12 mouse cellular contexts compared by ENCODE assay signal in genomic region chr3:105957235-105957634, GRCm38 (mm10). TPM values are rescaled to one million over a fixed set of nuclear protein-coding genes. Genes with fewer than 3 reads are reported as not detected.
DNase-seq lines count a peak whose midpoint lies in the region; ATAC-seq and TF ChIP-seq lines count a peak whose summit lies in the region.
"Had no signal": no experiment of that assay in that cellular context is flagged by ENCODE, and none has a peak within 500 bp of the region (broad histone marks: within the 10 kb centered on the region; RNA-seq: fewer than 3 reads in every experiment).

No protein-coding gene starts in this region.

- H3K4me3 ChIP-seq in gastrocnemius, adult 2 months = peak overlapping the region; percentile 99
- no peak overlapping the region for H3K4me3 ChIP-seq in lung, embryonic 14.5 days (ENCODE audit: low read depth, low read length)
- no peak overlapping the region for H3K4me3 ChIP-seq in intestine, embryonic 16.5 days (ENCODE audit: low read length)
- H3K4me3 ChIP-seq in neural tube, embryonic 13.5 days = 0 out of 2 replicates have a peak overlapping the region, but pooled peaks have one; percentile 57

- peaks cover 7% of the 10 kb centered on the region; the same call in 1 of the 2 replicates for H3K4me1 ChIP-seq in lung, embryonic 14.5 days (ENCODE audit: insufficient read depth)
- peaks cover 14% of the 10 kb centered on the region for H3K4me1 ChIP-seq in intestine, embryonic 16.5 days (ENCODE audit: control insufficient read depth, insufficient read depth, low read length)
- H3K4me1 ChIP-seq in neural tube, embryonic 13.5 days (replicated peaks) = peaks cover 39% of the 10 kb centered on the region

- peak overlapping the region; percentile 100; the same call in 1 of the 2 replicates for H3K27ac ChIP-seq in gastrocnemius, adult 2 months
- no peak overlapping the region for H3K27ac ChIP-seq in lung, embryonic 14.5 days (ENCODE audit: low read depth)
- no peak overlapping the region for H3K27ac ChIP-seq in intestine, embryonic 16.5 days (ENCODE audit: low read length)
- no peak overlapping the region for H3K27ac ChIP-seq in neural tube, embryonic 13.5 days (replicated peaks)
- H3K27ac ChIP-seq: limb, embryonic 12.5 days had no signal

- H3K36me3 ChIP-seq in lung, embryonic 14.5 days (ENCODE audit: insufficient read depth) = peaks cover 47% of the 10 kb centered on the region
- H3K36me3 ChIP-seq in intestine, embryonic 16.5 days (ENCODE audit: control insufficient read depth, insufficient read depth, low read length) = peaks cover 3% of the 10 kb centered on the region
- peaks cover 46% of the 10 kb centered on the region for H3K36me3 ChIP-seq in neural tube, embryonic 13.5 days

- no peak for ATAC-seq in lung, embryonic 14.5 days (ENCODE audit: insufficient read depth)
- ATAC-seq in intestine, embryonic 16.5 days = no peak
- ATAC-seq in neural tube, embryonic 13.5 days (ENCODE audit: low read depth) = no peak

- no peak; the same call in 1 of the 2 replicates for TF ChIP-seq CTCF in gastrocnemius, adult 2 months (IDR thresholded peaks at IDR 0.05)
- TF ChIP-seq CTCF in lung, embryonic 14.5 days (IDR thresholded peaks at IDR 0.05; ENCODE audit: low read depth) = 0 out of 2 replicates have a peak, but pooled peaks have one; percentile 11

- H3K4me2 ChIP-seq in lung, embryonic 14.5 days = peak overlapping the region; percentile 91; the same call in 1 of the 2 replicates
- peak overlapping the region; percentile 5; the same call in 1 of the 2 replicates for H3K4me2 ChIP-seq in intestine, embryonic 16.5 days (ENCODE audit: low read depth, low read length)
- peak overlapping the region; percentile 83 for H3K4me2 ChIP-seq in neural tube, embryonic 13.5 days

- intact Hi-C loops in gastrocnemius, adult 2 months (cut with DNase I) = loop anchor here (5.0 to 10.0 kb wide), 2 partner anchors 270 to 1512 kb away; partner anchors contain the start of gene Ddx20

- peak overlapping the region; percentile 96; the same call in 1 of the 2 replicates for H3K9ac ChIP-seq in lung, embryonic 14.5 days
- H3K9ac ChIP-seq in intestine, embryonic 16.5 days (ENCODE audit: low read depth, low read length) = no peak overlapping the region
- H3K9ac ChIP-seq in neural tube, embryonic 13.5 days = peak overlapping the region; percentile 43; the same call in 1 of the 2 replicates

- WGBS in lung, embryonic 14.5 days = 97% methylated on average over 1 of the region's 1 CpGs
- 96% methylated on average over 1 of the region's 1 CpGs for WGBS in intestine, embryonic 16.5 days
- 93% methylated on average over 1 of the region's 1 CpGs for WGBS in neural tube, embryonic 13.5 days

- H3K9me3 ChIP-seq in lung, embryonic 14.5 days (ENCODE audit: low read depth, low read length) = no peaks in the 10 kb centered on the region
- no peaks in the 10 kb centered on the region for H3K9me3 ChIP-seq in intestine, embryonic 16.5 days (ENCODE audit: control insufficient read depth, low read length)
- H3K9me3 ChIP-seq in neural tube, embryonic 13.5 days = no peaks in the 10 kb centered on the region
- H3K9me3 ChIP-seq: G1E; limb, embryonic 12.5 days had no signal

- H3K27me3 ChIP-seq in lung, embryonic 14.5 days (ENCODE audit: insufficient read depth, low read length) = no peaks in the 10 kb centered on the region
- no peaks in the 10 kb centered on the region for H3K27me3 ChIP-seq in intestine, embryonic 16.5 days (replicated peaks; ENCODE audit: control insufficient read depth, insufficient read depth, low read length)
- H3K27me3 ChIP-seq in neural tube, embryonic 13.5 days = no peaks in the 10 kb centered on the region
- H3K27me3 ChIP-seq: limb, embryonic 12.5 days had no signal

- no peak for DNase-seq in gastrocnemius, adult 2 months
- DNase-seq in gastrocnemius, adult 18-20 months (ENCODE audit: low spot score) = no peak
- DNase-seq in lung, embryonic 14.5 days = no peak
- no peak for DNase-seq in lung, postnatal 36 days
- DNase-seq in urinary bladder, postnatal 36 days (ENCODE audit: low spot score in 2 of 2) = no peak
- no peak for DNase-seq in left cerebral cortex, adult 9 months (ENCODE audit: low spot score in 2 of 2)
- DNase-seq: kidney, adult 18-20 months had no signal

RNA-seq across cellular contexts. Expression of gene Wdr77, which starts 1.9 kb away (rescaled TPM):
- total RNA-seq in gastrocnemius, adult 2 months (2021) = 10 to 100 TPM; 29.4 to 30.5 TPM
- total RNA-seq in gastrocnemius, adult 18-20 months (2021) = 10 to 100 TPM; 26.3 to 29.4 TPM
- 154 and 165 TPM in 2 replicates for polyA plus RNA-seq in lung, embryonic 14.5 days (2014; fragmentation: Nextera tagmentation; extraction: Ambion mirVana)
- 106 and 118 TPM in 2 replicates for polyA plus RNA-seq in intestine, embryonic 16.5 days (2015; fragmentation: Nextera tagmentation; extraction: Ambion mirVana)
- 89.3 and 94.1 TPM in 2 replicates for polyA plus RNA-seq in neural tube, embryonic 13.5 days (2015; fragmentation: Nextera tagmentation; extraction: Ambion mirVana)

RNA-seq across cellular contexts. Expression of gene Atp5f1, which starts 2.7 kb away (rescaled TPM):
- total RNA-seq in gastrocnemius, adult 2 months (2021) = 100 to 1,000 TPM; 520 to 826 TPM
- 100 to 1,000 TPM; 591 to 642 TPM for total RNA-seq in gastrocnemius, adult 18-20 months (2021)
- 449 and 462 TPM in 2 replicates for polyA plus RNA-seq in lung, embryonic 14.5 days (2014; fragmentation: Nextera tagmentation; extraction: Ambion mirVana)
- 672 and 703 TPM in 2 replicates for polyA plus RNA-seq in intestine, embryonic 16.5 days (2015; fragmentation: Nextera tagmentation; extraction: Ambion mirVana)
- 612 and 654 TPM in 2 replicates for polyA plus RNA-seq in neural tube, embryonic 13.5 days (2015; fragmentation: Nextera tagmentation; extraction: Ambion mirVana)

RNA-seq across cellular contexts. Expression of gene Ovgp1, which starts 16.3 kb away (rescaled TPM):
- 1 to 10 TPM in 1 of 2 experiments, under 1 TPM in 1; 0.82 to 1.1 TPM for total RNA-seq in gastrocnemius, adult 2 months (2021)
- total RNA-seq in gastrocnemius, adult 18-20 months (2021) = under 1 TPM; 0.68 to 0.85 TPM
- polyA plus RNA-seq in lung, embryonic 14.5 days (2014; fragmentation: Nextera tagmentation; extraction: Ambion mirVana) = 1.9 and 2.4 TPM in 2 replicates
- 0.62 and 0.80 TPM in 2 replicates for polyA plus RNA-seq in intestine, embryonic 16.5 days (2015; fragmentation: Nextera tagmentation; extraction: Ambion mirVana)
- polyA plus RNA-seq in neural tube, embryonic 13.5 days (2015; fragmentation: Nextera tagmentation; extraction: Ambion mirVana) = 3.1 and 4.1 TPM in 2 replicates

RNA-seq across cellular contexts. Expression of gene I830077J02Rik, which starts 24.8 kb away (rescaled TPM):
- under 1 TPM; 0.84 to 0.92 TPM for total RNA-seq in gastrocnemius, adult 2 months (2021)
- under 1 TPM; 0.07 to 0.34 TPM for total RNA-seq in gastrocnemius, adult 18-20 months (2021)
- 0.75 and 0.83 TPM in 2 replicates for polyA plus RNA-seq in lung, embryonic 14.5 days (2014; fragmentation: Nextera tagmentation; extraction: Ambion mirVana)
- polyA plus RNA-seq in intestine, embryonic 16.5 days (2015; fragmentation: Nextera tagmentation; extraction: Ambion mirVana) = 1.1 and 1.7 TPM in 2 replicates
- 0.21 and 0.33 TPM in 2 replicates for polyA plus RNA-seq in neural tube, embryonic 13.5 days (2015; fragmentation: Nextera tagmentation; extraction: Ambion mirVana)

RNA-seq across cellular contexts. Expression of gene Pifo, which starts 57.2 kb away (rescaled TPM):
- not detected for total RNA-seq in gastrocnemius, adult 2 months (2021)
- not detected for total RNA-seq in gastrocnemius, adult 18-20 months (2021)
- polyA plus RNA-seq in lung, embryonic 14.5 days (2014; fragmentation: Nextera tagmentation; extraction: Ambion mirVana) = 0.34 and 0.35 TPM in 2 replicates
- polyA plus RNA-seq in intestine, embryonic 16.5 days (2015; fragmentation: Nextera tagmentation; extraction: Ambion mirVana) = not detected in 2 replicates
- polyA plus RNA-seq in neural tube, embryonic 13.5 days (2015; fragmentation: Nextera tagmentation; extraction: Ambion mirVana) = 0.52 and 1.5 TPM in 2 replicates
- total RNA-seq: G1E had no signal
- polyA plus RNA-seq: embryonic facial prominence, embryonic 11.5 days; G1E; limb, embryonic 12.5 days had no signal

Comparison
In these comparisons a context has a peak if more than half of its experiments do, and no peak if none do; other contexts are left out.
1. H3K4me3 ChIP-seq: peak in gastrocnemius, adult 2 months (single experiment) and neural tube, embryonic 13.5 days (single experiment); none in lung, embryonic 14.5 days (single experiment) and intestine, embryonic 16.5 days (single experiment).
2. H3K4me2 ChIP-seq: peak in every context shown above with its lines; median percentile 91 in lung, embryonic 14.5 days; 83 in neural tube, embryonic 13.5 days; 5 in intestine, embryonic 16.5 days.